Mouse (Mus musculus) kidney, embryonic 14.5 days (tissue): ENCODE measurements at regions not wholly inside any gene's neighbourhood (a gene's known extent, or its start where the extent isn't known, plus 50 kb on each side); places are given as distances from the start of the nearest gene placed in this dataset.

ENCODE experiments used
- ATAC-seq: fragments of 200-750 bp; cut with Nextera tagmentation; 2 replicates; pipeline ENCODE4 v1.8.0; 2017; ENCODE audit warnings: moderate number of reproducible peaks, mild to moderate bottlenecking, moderate TSS enrichment, moderate library complexity; ENCODE audit not compliant: low FRiP score, low TSS enrichment
- H3K27ac ChIP-seq: fragments of 300-500 bp; sonication (generic); 2 replicates; pipeline ENCODE4 v1.5.1; 2014; ENCODE audit warnings: low read depth, mild to moderate bottlenecking, low read length, moderate library complexity, mixed read lengths
- H3K27me3 ChIP-seq: fragments of 300-500 bp; sonication (generic); 2 replicates; pipeline ENCODE4 v1.6.1; 2014; ENCODE audit warnings: mild to moderate bottlenecking, low read length; ENCODE audit not compliant: control insufficient read depth, insufficient read depth
- H3K36me3 ChIP-seq: fragments of 300-500 bp; sonication (generic); 2 replicates; pipeline ENCODE4 v1.6.1; 2014; ENCODE audit warnings: low read length, mixed read lengths; ENCODE audit not compliant: control insufficient read depth, insufficient read depth
- H3K4me1 ChIP-seq: fragments of 300-500 bp; sonication (generic); 2 replicates; pipeline ENCODE4 v1.6.1; 2014; ENCODE audit warnings: low read length, mixed read lengths; ENCODE audit not compliant: control insufficient read depth, insufficient read depth
- H3K4me2 ChIP-seq: fragments of 300-500 bp; sonication (generic); replicated peaks from 2 replicates; pipeline ENCODE4 v1.6.1; 2014; ENCODE audit warnings: low read depth, mild to moderate bottlenecking, low read length
- H3K4me3 ChIP-seq: fragments of 300-500 bp; sonication (generic); 2 replicates; pipeline ENCODE4 v1.5.1; 2014; ENCODE audit warnings: mild to moderate bottlenecking, low read length
- H3K9ac ChIP-seq: fragments of 300-500 bp; sonication (generic); 2 replicates; pipeline ENCODE4 v1.6.1; 2014; ENCODE audit warnings: low read depth, mild to moderate bottlenecking, low read length, moderate library complexity
- H3K9me3 ChIP-seq: fragments of 300-500 bp; sonication (generic); 2 replicates; pipeline ENCODE4 v1.6.1; 2016; ENCODE audit warnings: low read length; ENCODE audit not compliant: control insufficient read depth
- WGBS: fragments of 180-500 bp; shearing (Covaris S2); extraction: QIAGEN DNeasy Blood & Tissue Kit; methylation state at CpG from one replicate; pipeline ENCODE4 v1.1.7; 2014; 5-methylcytosine and 5-hydroxymethylcytosine counted together

DNA sequence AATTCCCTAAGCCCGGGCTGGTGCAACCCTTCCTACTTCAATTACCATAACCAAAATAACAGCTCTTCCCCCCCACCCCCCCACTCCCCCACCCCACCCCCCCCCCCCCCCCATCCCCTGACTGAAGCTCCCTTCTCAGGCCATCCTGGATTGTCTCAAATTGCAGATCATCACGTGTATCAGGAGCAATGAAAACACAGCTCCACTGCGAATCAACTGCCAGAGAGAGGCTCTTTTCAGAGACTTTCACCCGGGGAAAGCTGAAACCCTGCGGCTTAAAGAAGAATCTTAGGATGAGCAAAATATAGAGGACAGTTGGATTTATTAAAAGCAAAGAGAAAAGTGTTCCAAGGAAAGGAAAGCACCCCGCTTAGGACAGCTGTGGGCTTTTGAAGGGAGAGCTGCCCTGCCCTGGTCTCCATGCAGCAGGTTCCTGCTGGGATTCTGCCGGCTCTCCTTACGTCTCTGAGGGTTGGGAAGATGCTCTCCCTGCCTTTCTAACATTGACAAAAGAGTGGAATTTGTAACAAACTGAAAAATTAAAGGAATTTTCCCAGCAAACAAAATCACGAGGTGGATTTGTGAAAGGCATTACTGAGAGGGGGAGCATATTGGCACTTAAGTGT is 88.6 kb upstream of the Qrfpr start:
- H3K4me3 ChIP-seq = no peak overlapping the region; the same call in 1 of the 2 replicates
- H3K27me3 ChIP-seq = no peaks in the 10 kb centered on the region
- peak; percentile 52 for ATAC-seq
- no peak overlapping the region for H3K9ac ChIP-seq
- 0 out of 2 replicates have a peak, but pooled peaks cover 4% of the 10 kb centered on the region for H3K4me1 ChIP-seq
- H3K27ac ChIP-seq = no peak overlapping the region
- H3K4me2 ChIP-seq = peak overlapping the region; percentile 34
- WGBS = 0% methylated on average over 9 of the region's 9 CpGs
- no peaks in the 10 kb centered on the region for H3K9me3 ChIP-seq
- no peaks in the 10 kb centered on the region for H3K36me3 ChIP-seq

DNA sequence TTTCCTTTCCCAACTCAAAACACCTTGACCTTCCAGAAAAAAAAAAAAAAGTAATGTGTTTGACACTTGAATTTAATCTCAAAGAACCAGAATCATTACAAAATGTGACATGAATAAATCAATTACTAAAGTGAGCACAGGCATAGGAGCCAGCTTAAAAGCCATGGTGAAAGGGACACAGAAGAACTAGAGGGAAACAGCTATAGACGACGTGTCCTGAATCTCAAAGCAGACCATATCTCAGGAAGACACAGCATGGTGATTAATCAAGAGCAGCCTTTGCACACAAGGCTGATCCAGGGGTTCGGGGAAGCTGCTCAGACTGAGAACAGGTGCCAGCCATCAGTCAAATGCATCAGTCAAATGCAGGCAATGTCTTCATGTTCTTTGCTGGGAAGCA is 74.7 kb upstream of the Qrfpr start:
- 57% methylated on average over 3 of the region's 3 CpGs for WGBS

DNA sequence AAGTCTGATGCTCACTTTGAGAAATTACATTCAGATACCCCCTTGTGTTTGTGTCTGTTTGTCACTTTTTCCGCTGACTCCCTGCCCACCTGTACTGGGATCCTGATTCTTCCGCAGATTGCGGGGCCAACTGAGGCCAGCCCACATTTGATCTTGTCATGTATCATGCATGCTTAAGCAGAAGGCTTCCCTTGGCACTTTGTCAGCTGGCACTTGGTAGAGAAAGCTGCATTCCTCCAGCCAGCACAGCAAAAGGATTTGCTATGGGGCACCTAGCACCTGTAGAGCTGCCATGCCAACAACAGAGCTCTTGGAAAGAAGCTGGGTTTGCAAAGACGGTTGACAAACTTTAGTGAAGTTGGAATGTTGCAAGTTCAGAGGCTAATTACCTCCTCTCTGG is 69.9 kb upstream of the Qrfpr start:
- no peaks in the 10 kb centered on the region for H3K36me3 ChIP-seq
- no peaks in the 10 kb centered on the region for H3K9me3 ChIP-seq
- no peak for ATAC-seq
- H3K27ac ChIP-seq = no peak overlapping the region
- H3K27me3 ChIP-seq = no peaks in the 10 kb centered on the region
- no peaks in the 10 kb centered on the region for H3K4me1 ChIP-seq
- H3K9ac ChIP-seq = no peak overlapping the region
- H3K4me3 ChIP-seq = no peak overlapping the region
- 94% methylated on average over 4 of the region's 4 CpGs for WGBS
- H3K4me2 ChIP-seq = no peak overlapping the region

More for the DNA sequence above, 74.7 kb upstream of the Qrfpr start:
- Histone ChIP-seq H3K4me1 (no peaks in the 10 kb centered on the region), H3K4me2 (no peak overlapping the region), H3K27me3 (no peaks in the 10 kb centered on the region), H3K9me3 (no peaks in the 10 kb centered on the region), H3K4me3 (no peak overlapping the region), H3K36me3 (no peaks in the 10 kb centered on the region), H3K9ac (no peak overlapping the region), H3K27ac (no peak overlapping the region)
- no peak for ATAC-seq

DNA sequence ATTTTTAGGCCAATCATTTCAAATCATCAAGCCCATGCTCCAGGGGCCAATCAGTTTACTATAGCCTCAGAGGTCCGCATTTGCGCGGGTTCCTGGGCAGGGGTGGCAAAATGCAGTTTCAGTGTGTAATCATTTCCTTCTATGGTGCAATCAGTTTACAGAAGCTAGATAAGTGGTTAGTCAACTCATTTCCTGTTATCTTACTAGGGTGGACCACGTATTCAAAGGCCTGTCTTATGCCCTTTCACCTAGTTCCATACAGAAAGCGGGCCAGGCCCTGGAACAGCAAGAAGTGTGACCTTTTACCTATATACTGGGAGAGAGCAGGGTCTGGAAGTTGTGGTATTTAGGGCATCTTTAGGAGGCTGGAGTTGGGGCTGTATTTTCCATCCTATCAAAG is 62.0 kb upstream of the Qrfpr start:
- H3K4me1 ChIP-seq = no peaks in the 10 kb centered on the region
- no peak for ATAC-seq
- 84% methylated on average over 5 of the region's 5 CpGs for WGBS
- no peak overlapping the region for H3K9ac ChIP-seq
- H3K4me3 ChIP-seq = no peak overlapping the region
- H3K27ac ChIP-seq = no peak overlapping the region
- no peaks in the 10 kb centered on the region for H3K27me3 ChIP-seq
- 0 out of 2 replicates have a peak, but pooled peaks cover 6% of the 10 kb centered on the region for H3K9me3 ChIP-seq
- H3K36me3 ChIP-seq = no peaks in the 10 kb centered on the region
- no peak overlapping the region for H3K4me2 ChIP-seq

DNA sequence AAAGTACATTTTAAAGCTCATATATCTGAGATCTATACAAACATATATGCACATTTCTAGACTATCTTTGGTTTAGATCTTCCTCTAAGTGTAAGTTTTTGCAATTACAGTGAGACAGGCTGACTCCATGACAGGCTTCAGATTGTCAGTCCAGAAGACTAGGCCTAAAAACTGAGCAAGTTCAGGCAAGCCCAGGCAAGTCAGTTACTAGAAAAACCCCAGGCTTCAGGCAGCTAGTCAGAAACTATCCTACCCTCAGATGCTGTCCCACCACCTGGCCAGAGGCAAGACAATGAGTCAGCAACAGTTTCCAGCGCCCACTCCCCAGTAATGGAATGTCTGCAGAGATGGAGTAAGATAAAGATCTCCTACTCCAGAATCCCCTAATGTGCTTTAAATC is 53.4 kb upstream of the Qrfpr start:
- Histone ChIP-seq H3K9me3 (no peaks in the 10 kb centered on the region), H3K4me3 (no peak overlapping the region), H3K4me2 (no peak overlapping the region), H3K9ac (no peak overlapping the region), H3K36me3 (no peaks in the 10 kb centered on the region), H3K4me1 (no peaks in the 10 kb centered on the region), H3K27ac (no peak overlapping the region), H3K27me3 (no peaks in the 10 kb centered on the region)
- no peak for ATAC-seq
- 52% methylated on average over 1 of the region's 1 CpGs for WGBS
